Mouse (Mus musculus) midbrain, postnatal 0 days (tissue): ENCODE results near the gene Gm13693. TPM values are rescaled to one million over a fixed set of nuclear protein-coding genes. Genes with fewer than 3 reads are reported as not detected.
"Not testable (repeated sequence)": the region's sequence is repeated elsewhere in the genome, so short reads cannot be mapped to it uniquely, and the experiment has no call there.

Source experiments
- ATAC-seq: fragments of 200-750 bp; cut with Nextera tagmentation; 2 replicates; pipeline ENCODE4 v1.8.0; 2017; ENCODE audit warnings: moderate number of reproducible peaks, mild to moderate bottlenecking, moderate TSS enrichment, moderate library complexity; ENCODE audit not compliant: low FRiP score
- DNase-seq: peaks from one replicate; pipeline ENCODE4 v3.0.0-alpha.2; 2015; ENCODE audit warnings: low spot score
- H3K27ac ChIP-seq: fragments of 300-500 bp; sonication (generic); 2 replicates; pipeline ENCODE4 v1.5.1; 2014; ENCODE audit warnings: low read depth, mild to moderate bottlenecking, low read length, mixed read lengths
- H3K27me3 ChIP-seq: fragments of 300-500 bp; sonication (generic); 2 replicates; pipeline ENCODE4 v1.6.1; 2014; ENCODE audit warnings: low read length, control low read depth, mixed read lengths; ENCODE audit not compliant: insufficient read depth
- H3K36me3 ChIP-seq: fragments of 300-500 bp; sonication (generic); 2 replicates; pipeline ENCODE4 v1.6.1; 2014; ENCODE audit warnings: low read length, control low read depth, mixed read lengths; ENCODE audit not compliant: insufficient read depth
- H3K4me1 ChIP-seq: fragments of 300-500 bp; sonication (generic); 2 replicates; pipeline ENCODE4 v1.6.1; 2014; ENCODE audit warnings: mild to moderate bottlenecking, control low read depth, antibody characterized with exemption, low read length, mixed read lengths; ENCODE audit not compliant: insufficient read depth
- H3K4me2 ChIP-seq: fragments of 300-500 bp; sonication (generic); 2 replicates; pipeline ENCODE4 v1.6.1; 2014; ENCODE audit warnings: low read depth, mild to moderate bottlenecking, low read length, mixed read lengths; ENCODE audit not compliant: poor library complexity, severe bottlenecking
- H3K4me3 ChIP-seq: fragments of 300-500 bp; sonication (generic); 2 replicates; pipeline ENCODE4 v1.5.1; 2014; ENCODE audit warnings: low read depth, mild to moderate bottlenecking, low read length, moderate library complexity
- H3K9ac ChIP-seq: fragments of 300-500 bp; sonication (generic); replicated peaks from 2 replicates; pipeline ENCODE4 v1.6.1; 2014; ENCODE audit warnings: mild to moderate bottlenecking, low read length, moderate library complexity, mixed read lengths; ENCODE audit not compliant: poor library complexity, severe bottlenecking
- H3K9me3 ChIP-seq: fragments of 300-500 bp; sonication (generic); 2 replicates; pipeline ENCODE4 v1.6.1; 2016; ENCODE audit warnings: low read length, control low read depth
- CTCF ChIP-seq: IDR thresholded peaks from 2 replicates; pipeline ENCODE4 v1.5.1; 2016; ENCODE audit warnings: antibody characterized with exemption, mild to moderate bottlenecking
- WGBS: fragments of 180-500 bp; shearing (Covaris S2); extraction: QIAGEN DNeasy Blood & Tissue Kit; methylation state at CpG from one replicate; pipeline ENCODE4 v1.1.7; 2014; 5-methylcytosine and 5-hydroxymethylcytosine counted together
- polyA plus RNA-seq: library from polyadenylated mRNA; unstranded; fragments of >200 nt; fragmentation: Nextera tagmentation; extraction: Ambion mirVana; gene quantifications from 2 replicates; pipeline ENCODE4 v1.2.1, GENCODE M21; 2015
- total RNA-seq: library from RNA; depleted of rRNA; stranded (reverse); fragments of >200 nt; gene quantifications from 2 replicates; pipeline ENCODE4 v1.2.3, GENCODE M21; 2014; rRNA removed

Gene Gm13693
- total RNA-seq (not detected in 2 replicates), polyA plus RNA-seq (not detected in 2 replicates)

DNA sequence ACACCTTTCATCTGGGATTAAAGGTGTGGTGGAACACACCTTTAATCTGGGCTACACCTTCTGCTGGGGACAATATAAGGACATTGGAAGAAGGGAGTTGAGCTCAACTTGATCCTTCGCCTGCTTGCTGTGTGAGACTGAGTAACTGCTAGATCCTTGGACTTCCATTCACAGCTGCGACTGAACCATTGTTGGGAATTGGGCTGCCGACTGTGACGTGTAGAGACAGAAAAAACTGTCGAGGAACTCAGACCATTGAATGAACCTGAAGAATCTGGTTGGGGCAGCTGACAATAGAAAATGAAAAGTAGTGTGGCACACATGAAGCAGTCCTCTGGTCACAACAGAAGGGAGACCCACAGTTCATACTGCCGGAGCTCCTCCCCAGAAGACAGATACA lies at the start of gene Gm13693:
Gene Gm13693, plus strand, starts transcription at position 301 of the 400 bp plus-strand sequence.
- not testable (repeated sequence) for H3K27me3 ChIP-seq, H3K4me1 ChIP-seq, H3K9me3 ChIP-seq, H3K27ac ChIP-seq, H3K4me3 ChIP-seq, H3K9ac ChIP-seq, H3K4me2 ChIP-seq, H3K36me3 ChIP-seq, DNase-seq, ATAC-seq
- no CpG with 5 or more reads among the region's 6 CpGs for WGBS

GRCm38 (mm10) chr2:83929478-83930088 lies 31.7 kb upstream of the Gm13693 start:
- Histone ChIP-seq H3K9me3 (no peaks in the 10 kb centered on the region), H3K9ac (no peak overlapping the region), H3K36me3 (no peaks in the 10 kb centered on the region), H3K27ac (no peak overlapping the region), H3K4me2 (no peak overlapping the region), H3K4me1 (no peaks in the 10 kb centered on the region), H3K4me3 (no peak overlapping the region), H3K27me3 (no peaks in the 10 kb centered on the region)
- no peak for ATAC-seq
- TF ChIP-seq CTCF: no peak
- no peak for DNase-seq
- WGBS: 66% methylated on average over 2 of the region's 2 CpGs

DNA sequence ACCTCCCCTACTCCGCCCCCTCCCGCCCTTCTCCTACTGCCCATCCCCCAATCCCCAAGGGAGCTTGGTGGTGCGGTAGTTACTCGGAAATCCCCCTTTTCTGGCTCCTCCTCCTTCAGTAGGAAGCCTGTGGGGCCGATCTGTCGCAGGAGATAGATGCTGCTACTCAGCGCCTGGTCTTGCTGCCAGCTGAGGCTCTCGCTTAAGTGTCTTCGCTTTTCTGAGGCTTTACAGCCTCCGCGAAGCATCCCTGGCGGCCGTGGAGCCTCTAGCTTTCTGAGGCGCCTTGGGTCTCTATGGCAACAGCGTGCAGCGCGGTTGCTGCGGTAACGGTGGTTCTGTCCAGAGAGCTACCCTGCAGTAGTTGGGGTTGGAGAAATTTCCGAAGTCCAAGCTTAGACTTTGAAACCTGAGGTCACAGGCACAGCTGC lies 20.4 kb upstream of the Gm13693 start, which contains the start of gene Zswim2:
Gene Zswim2, minus strand, starts transcription at position 298 of the 431 bp plus-strand sequence.
- Histone ChIP-seq H3K27ac (peak within 1 kb of the TSS; percentile 32), H3K4me2 (peak within 1 kb of the TSS; percentile 53), H3K27me3 (no peaks in the 10 kb centered on the region), H3K36me3 (no peaks in the 10 kb centered on the region), H3K4me1 (no peaks in the 10 kb centered on the region), H3K9ac (peak within 1 kb of the TSS; percentile 36; the same call in 1 of the 2 replicates), H3K9me3 (no peaks in the 10 kb centered on the region), H3K4me3 (peak within 1 kb of the TSS; percentile 40)
- DNase-seq (peak; percentile 93), ATAC-seq (peak; percentile 97)
- WGBS: under 1% methylated on average over 20 of the region's 20 CpGs
- peak; percentile 15; the same call in 1 of the 2 replicates for TF ChIP-seq CTCF

DNA sequence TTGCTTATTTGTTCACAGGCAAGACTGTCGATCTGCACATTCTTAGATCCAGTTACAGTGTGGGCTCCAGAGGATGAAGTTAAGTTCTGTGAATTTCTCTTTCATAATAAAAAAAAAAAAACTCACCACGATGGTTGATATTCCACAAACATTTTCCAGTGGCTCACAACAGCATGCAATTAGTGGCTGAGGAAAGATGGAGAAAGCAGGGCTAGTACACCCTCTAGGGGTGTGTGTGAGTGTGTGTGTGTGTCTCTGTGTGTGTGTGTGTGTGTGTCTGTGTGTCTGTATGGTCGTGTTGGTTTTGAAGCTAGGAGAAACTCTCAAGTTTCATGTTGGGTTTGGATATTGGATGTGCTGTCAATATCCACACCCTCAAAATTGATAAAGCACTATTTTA lies 19.9 kb upstream of the Gm13693 start:
- Histone ChIP-seq H3K36me3 (no peaks in the 10 kb centered on the region), H3K9me3 (no peaks in the 10 kb centered on the region), H3K27ac (peak overlapping the region; percentile 32; the same call in 1 of the 2 replicates), H3K4me1 (no peaks in the 10 kb centered on the region), H3K4me2 (peak overlapping the region; percentile 53), H3K27me3 (no peaks in the 10 kb centered on the region), H3K4me3 (peak overlapping the region; percentile 40), H3K9ac (no peak overlapping the region)
- ATAC-seq (peak; percentile 66; the same call in 1 of the 2 replicates), DNase-seq (no peak)
- TF ChIP-seq CTCF: peak; percentile 45
- 20% methylated on average over 3 of the region's 3 CpGs for WGBS

DNA sequence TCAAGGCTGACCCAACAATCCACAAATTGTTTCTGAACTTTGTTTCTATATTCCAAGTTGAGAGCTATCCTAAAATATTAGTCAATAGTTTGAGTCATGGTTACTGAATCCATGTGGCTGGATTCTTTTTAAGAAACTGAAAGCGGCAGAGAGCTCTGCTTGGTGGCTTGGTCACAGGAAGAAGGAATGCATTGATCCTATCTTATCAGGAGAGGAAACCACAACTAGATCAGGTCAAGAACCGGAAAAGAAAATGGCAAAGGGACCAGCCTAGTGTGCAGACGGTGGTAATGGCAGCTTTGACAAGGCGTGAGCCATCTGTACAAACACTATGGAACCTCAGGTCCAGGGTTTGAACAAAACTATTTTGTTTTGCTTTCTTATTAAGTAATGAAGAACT lies 19.5 kb upstream of the Gm13693 start:
- H3K27me3 ChIP-seq: no peaks in the 10 kb centered on the region
- no peak for DNase-seq
- ATAC-seq: no peak
- no peak for TF ChIP-seq CTCF
- H3K9ac ChIP-seq: no peak overlapping the region
- no peaks in the 10 kb centered on the region for H3K9me3 ChIP-seq
- WGBS: 78% methylated on average over 4 of the region's 4 CpGs
- H3K4me1 ChIP-seq: no peaks in the 10 kb centered on the region
- no peak overlapping the region for H3K27ac ChIP-seq
- no peaks in the 10 kb centered on the region for H3K36me3 ChIP-seq
- no peak overlapping the region for H3K4me2 ChIP-seq
- H3K4me3 ChIP-seq: no peak overlapping the region

- not testable (repeated sequence) for H3K4me3 ChIP-seq, H3K27ac ChIP-seq, H3K27me3 ChIP-seq, H3K4me2 ChIP-seq, ATAC-seq, H3K9ac ChIP-seq, H3K36me3 ChIP-seq, DNase-seq, H3K9me3 ChIP-seq, H3K4me1 ChIP-seq
- WGBS: no CpG with 5 or more reads among the region's 6 CpGs
Measured at GRCm38 (mm10) chr2:83955393-83955792, 5.9 kb upstream of the Gm13693 start, which contains the start of gene Gm13698. Gm13698 (plus strand) TSS chr2:83955693.

DNA sequence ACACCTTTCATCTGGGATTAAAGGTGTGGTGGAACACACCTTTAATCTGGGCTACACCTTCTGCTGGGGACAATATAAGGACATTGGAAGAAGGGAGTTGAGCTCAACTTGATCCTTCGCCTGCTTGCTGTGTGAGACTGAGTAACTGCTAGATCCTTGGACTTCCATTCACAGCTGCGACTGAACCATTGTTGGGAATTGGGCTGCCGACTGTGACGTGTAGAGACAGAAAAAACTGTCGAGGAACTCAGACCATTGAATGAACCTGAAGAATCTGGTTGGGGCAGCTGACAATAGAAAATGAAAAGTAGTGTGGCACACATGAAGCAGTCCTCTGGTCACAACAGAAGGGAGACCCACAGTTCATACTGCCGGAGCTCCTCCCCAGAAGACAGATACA lies 5.7 kb downstream of the Gm13693 start, which contains the start of gene Gm13695:
Gene Gm13695, plus strand, starts transcription at position 301 of the 400 bp plus-strand sequence.
- WGBS: no CpG with 5 or more reads among the region's 6 CpGs
- not testable (repeated sequence) for DNase-seq, H3K36me3 ChIP-seq, H3K27me3 ChIP-seq, H3K9ac ChIP-seq, ATAC-seq, H3K27ac ChIP-seq, H3K4me1 ChIP-seq, H3K9me3 ChIP-seq, H3K4me2 ChIP-seq, H3K4me3 ChIP-seq

- H3K27ac ChIP-seq, H3K36me3 ChIP-seq, DNase-seq, H3K27me3 ChIP-seq, H3K4me3 ChIP-seq, ATAC-seq, H3K9ac ChIP-seq, H3K4me1 ChIP-seq, H3K9me3 ChIP-seq, H3K4me2 ChIP-seq: not testable (repeated sequence)
- no CpG with 5 or more reads among the region's 6 CpGs for WGBS
Measured at GRCm38 (mm10) chr2:83972823-83973222, 11.5 kb downstream of the Gm13693 start, which contains the start of gene Gm13696. Gm13696 (plus strand) TSS chr2:83973123.
